Mouse (Mus musculus): ENCODE measurements around the gene Ppp1r16b.

The Ppp1r16b gene

GRCm38 (mm10) chr2:158665098-158665497 is at the start of gene Ppp1r16b:
Gene Ppp1r16b, plus strand, starts transcription at chr2:158665398.
- no peak for DNase-seq (ENCODE audit: low read depth, low spot score)

- DNase-seq (ENCODE audit: low read depth, low spot score): no peak
Measured at GRCm38 (mm10) chr2:158615702-158616101, 49.5 kb upstream of the Ppp1r16b start.

GRCm38 (mm10) chr2:158616296-158616695 is 48.9 kb upstream of the Ppp1r16b start:
- no peak for DNase-seq (ENCODE audit: low read depth, low spot score)

- DNase-seq (ENCODE audit: low read depth, low spot score): no peak
Measured at GRCm38 (mm10) chr2:158616790-158617189, 48.4 kb upstream of the Ppp1r16b start.

- DNase-seq (ENCODE audit: low read depth, low spot score): peak; percentile 89
Measured at GRCm38 (mm10) chr2:158624718-158625222, 40.4 kb upstream of the Ppp1r16b start, which contains the start of gene Actr5. Gene Actr5, plus strand, starts transcription at chr2:158624888.

GRCm38 (mm10) chr2:158625231-158625630 is 40.0 kb upstream of the Ppp1r16b start:
- DNase-seq (ENCODE audit: low read depth, low spot score): peak; percentile 5

- DNase-seq (ENCODE audit: low read depth, low spot score): no peak
Measured at GRCm38 (mm10) chr2:158625697-158626096, 39.5 kb upstream of the Ppp1r16b start.

GRCm38 (mm10) chr2:158628858-158629257 is 36.3 kb upstream of the Ppp1r16b start:
- no peak for DNase-seq (ENCODE audit: low read depth, low spot score)

- DNase-seq (ENCODE audit: low read depth, low spot score): no peak
Measured at GRCm38 (mm10) chr2:158629414-158629813, 35.8 kb upstream of the Ppp1r16b start.

GRCm38 (mm10) chr2:158631873-158632272 is 33.3 kb upstream of the Ppp1r16b start:
- DNase-seq (ENCODE audit: low read depth, low spot score): no peak

- peak; percentile 16 for DNase-seq (ENCODE audit: low read depth, low spot score)
Measured at GRCm38 (mm10) chr2:158641869-158642268, 23.3 kb upstream of the Ppp1r16b start.

GRCm38 (mm10) chr2:158642587-158642986 is 22.6 kb upstream of the Ppp1r16b start:
- DNase-seq (ENCODE audit: low read depth, low spot score): no peak

GRCm38 (mm10) chr2:158643791-158644190 is 21.4 kb upstream of the Ppp1r16b start:
- no peak for DNase-seq (ENCODE audit: low read depth, low spot score)

GRCm38 (mm10) chr2:158651159-158651908 is 13.9 kb upstream of the Ppp1r16b start:
- DNase-seq (ENCODE audit: low read depth, low spot score): no peak

GRCm38 (mm10) chr2:158652985-158653384 is 12.2 kb upstream of the Ppp1r16b start:
- DNase-seq (ENCODE audit: low read depth, low spot score): peak; percentile 37

- no peak for DNase-seq (ENCODE audit: low read depth, low spot score)
Measured at GRCm38 (mm10) chr2:158654717-158655116, 10.5 kb upstream of the Ppp1r16b start.

- no peak for DNase-seq (ENCODE audit: low read depth, low spot score)
Measured at GRCm38 (mm10) chr2:158655806-158656205, 9.4 kb upstream of the Ppp1r16b start.

GRCm38 (mm10) chr2:158658822-158659221 is 6.4 kb upstream of the Ppp1r16b start:
- DNase-seq (ENCODE audit: low read depth, low spot score): no peak

GRCm38 (mm10) chr2:158659346-158659745 is 5.9 kb upstream of the Ppp1r16b start:
- no peak for DNase-seq (ENCODE audit: low read depth, low spot score)

GRCm38 (mm10) chr2:158666071-158666800 is 1.0 kb downstream of the Ppp1r16b start:
- no peak for DNase-seq (ENCODE audit: low read depth, low spot score)

GRCm38 (mm10) chr2:158667022-158667670 is 1.9 kb downstream of the Ppp1r16b start:
- no peak for DNase-seq (ENCODE audit: low read depth, low spot score)
